Mouse (Mus musculus): ENCODE results near the gene AI467606.

DNA sequence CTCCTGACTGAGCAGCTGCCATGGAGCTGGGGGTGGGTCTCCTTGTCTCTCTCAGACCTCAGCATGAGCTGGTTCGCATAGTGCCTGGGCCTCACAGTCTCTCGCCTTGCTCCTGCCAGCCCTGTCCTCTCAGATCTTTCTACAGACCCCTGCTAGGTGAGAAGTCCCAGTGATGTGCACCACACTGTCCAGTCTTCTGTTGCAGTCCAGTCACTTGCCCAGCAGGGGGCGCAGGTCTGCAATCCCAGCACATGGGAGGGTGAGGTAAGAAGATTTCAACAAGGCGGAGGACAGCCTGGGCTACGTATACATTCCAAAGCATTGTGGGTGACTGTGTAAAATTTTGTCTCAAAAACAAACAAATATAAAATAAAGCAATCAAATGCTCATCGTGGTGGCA lies 20.3 kb downstream of the AI467606 start:
- peak; percentile 64 for TF ChIP-seq CTCF (IDR thresholded peaks at IDR 0.05; ENCODE audit: extremely low read depth, insufficient read depth, low read length)
- TF ChIP-seq POLR2A (IDR thresholded peaks at IDR 0.05; ENCODE audit: extremely low read depth, insufficient read depth, low read length) = no peak

Data from cortical plate, adult 2 months (tissue).